Mouse (Mus musculus) brain, adult 2 months (tissue): Measurements from ENCODE around the gene Mpnd.
"Not testable (repeated sequence)": the region's sequence is repeated elsewhere in the genome, so short reads cannot be mapped to it uniquely, and the experiment has no call there.

ENCODE experiments used
- DNase-seq: peaks from one replicate; pipeline ENCODE4 v3.0.0; 2011; ENCODE audit warnings: low read depth, low spot score

The Mpnd gene

GRCm38 (mm10) chr17:56038583-56039261, 33.2 kb downstream of the Mpnd start:
- DNase-seq, result no peak

GRCm38 (mm10) chr17:56039345-56039744, 33.8 kb downstream of the Mpnd start:
- no peak for DNase-seq

GRCm38 (mm10) chr17:56040030-56040856, 34.7 kb downstream of the Mpnd start, which contains the start of gene Chaf1a:
Chaf1a (plus strand) TSS chr17:56040439.
- DNase-seq, result peak; percentile 99

- no peak for DNase-seq
Observed at GRCm38 (mm10) chr17:56040857-56041163, 35.3 kb downstream of the Mpnd start.

GRCm38 (mm10) chr17:56051369-56051768, 45.9 kb downstream of the Mpnd start:
- no peak for DNase-seq

GRCm38 (mm10) chr17:56054938-56055337, 49.4 kb downstream of the Mpnd start:
- DNase-seq, result no peak

- no peak for DNase-seq
Observed at GRCm38 (mm10) chr17:56055945-56056678, 50.6 kb downstream of the Mpnd start.

GRCm38 (mm10) chr17:56057381-56058120, 52.0 kb downstream of the Mpnd start:
- DNase-seq, result peak; percentile 73

GRCm38 (mm10) chr17:56062081-56062480, 56.6 kb downstream of the Mpnd start:
- no peak for DNase-seq

GRCm38 (mm10) chr17:56065715-56066114, 60.2 kb downstream of the Mpnd start:
- DNase-seq, result not testable (repeated sequence)
